Mouse (Mus musculus): ENCODE measurements around the gene Tceal5.
A peak's percentile ranks its signal among the peaks of the same experiment; 100 is the strongest.
"Not testable (repeated sequence)": the region's sequence is repeated elsewhere in the genome, so short reads cannot be mapped to it uniquely, and the experiment has no call there.

Tceal5 gene

GRCm38 (mm10) chrX:136203664-136204066 is at the start of gene Tceal5:
TSS of gene Tceal5 (minus strand) at chrX:136203876.
- no peak for DNase-seq (ENCODE audit: low read depth, low spot score)

GRCm38 (mm10) chrX:136252023-136252729 is 48.5 kb upstream of the Tceal5 start:
- no peak for DNase-seq (ENCODE audit: low read depth, low spot score)

GRCm38 (mm10) chrX:136249671-136250070 is 46.0 kb upstream of the Tceal5 start:
- DNase-seq (ENCODE audit: low read depth, low spot score) = no peak

- DNase-seq (ENCODE audit: low read depth, low spot score) = no peak
Observed at GRCm38 (mm10) chrX:136248811-136249210, 45.1 kb upstream of the Tceal5 start.

GRCm38 (mm10) chrX:136245521-136246071 is 41.9 kb upstream of the Tceal5 start:
- DNase-seq (ENCODE audit: low read depth, low spot score) = peak; percentile 40

- peak; percentile 82 for DNase-seq (ENCODE audit: low read depth, low spot score)
Observed at GRCm38 (mm10) chrX:136244574-136245229, 41.0 kb upstream of the Tceal5 start, which contains the start of gene Tceal9. TSS of gene Tceal9 (plus strand) at chrX:136245079.

GRCm38 (mm10) chrX:136243181-136243580 is 39.5 kb upstream of the Tceal5 start:
- DNase-seq (ENCODE audit: low read depth, low spot score) = no peak

GRCm38 (mm10) chrX:136238118-136238517 is 34.4 kb upstream of the Tceal5 start:
- peak; percentile 65 for DNase-seq (ENCODE audit: low read depth, low spot score)

GRCm38 (mm10) chrX:136227768-136228167 is 24.1 kb upstream of the Tceal5 start:
- DNase-seq (ENCODE audit: low read depth, low spot score) = no peak

GRCm38 (mm10) chrX:136223714-136224113 is 20.0 kb upstream of the Tceal5 start:
- DNase-seq (ENCODE audit: low read depth, low spot score) = no peak

- no peak for DNase-seq (ENCODE audit: low read depth, low spot score)
Observed at GRCm38 (mm10) chrX:136216303-136216702, 12.6 kb upstream of the Tceal5 start.

- not testable (repeated sequence) for DNase-seq (ENCODE audit: low read depth, low spot score)
Observed at GRCm38 (mm10) chrX:136214729-136215677, 11.3 kb upstream of the Tceal5 start, which contains the start of the genes Tceal7 and Bex1. TSS of gene Tceal7 (plus strand) at chrX:136214779. TSS of gene Bex1 (minus strand) at chrX:136215513.

GRCm38 (mm10) chrX:136213396-136213795 is 9.7 kb upstream of the Tceal5 start:
- DNase-seq (ENCODE audit: low read depth, low spot score) = no peak

GRCm38 (mm10) chrX:136204406-136204805 is 730 bp upstream of the Tceal5 start:
- DNase-seq (ENCODE audit: low read depth, low spot score) = no peak

- DNase-seq (ENCODE audit: low read depth, low spot score) = no peak
Observed at GRCm38 (mm10) chrX:136203257-136203656, 419 bp downstream of the Tceal5 start.

- peak; percentile 31 for DNase-seq (ENCODE audit: low read depth, low spot score)
Observed at GRCm38 (mm10) chrX:136196873-136197272, 6.8 kb downstream of the Tceal5 start.

GRCm38 (mm10) chrX:136195193-136195944 is 8.3 kb downstream of the Tceal5 start:
- DNase-seq (ENCODE audit: low read depth, low spot score) = no peak

GRCm38 (mm10) chrX:136183107-136183506 is 20.6 kb downstream of the Tceal5 start:
- DNase-seq (ENCODE audit: low read depth, low spot score) = no peak

GRCm38 (mm10) chrX:136180897-136181553 is 22.7 kb downstream of the Tceal5 start:
- DNase-seq (ENCODE audit: low read depth, low spot score) = no peak

- DNase-seq (ENCODE audit: low read depth, low spot score) = no peak
Observed at GRCm38 (mm10) chrX:136172786-136173185, 30.9 kb downstream of the Tceal5 start.

Measured in CD4-positive, CD25-positive, alpha-beta regulatory T cell, adult 2 months (primary cell).